Mouse (Mus musculus) lung, postnatal 0 days (tissue): ENCODE measurements around the gene Atp2b1. TPM values are rescaled to one million over a fixed set of nuclear protein-coding genes. Genes with fewer than 3 reads are reported as not detected.

ENCODE experiments used
- ATAC-seq: fragments of 200-750 bp; cut with Nextera tagmentation; 2 replicates; pipeline ENCODE4 v1.8.0; 2017; ENCODE audit warnings: moderate library complexity
- DNase-seq: peaks from one replicate; pipeline ENCODE4 v3.0.0-alpha.2; 2016; ENCODE audit warnings: low spot score
- H3K27ac ChIP-seq: fragments of 300-500 bp; sonication (generic); 2 replicates; pipeline ENCODE4 v1.5.1; 2014; ENCODE audit warnings: antibody characterized with exemption, mild to moderate bottlenecking, low read length, mixed read lengths
- H3K27me3 ChIP-seq: fragments of 300-500 bp; sonication (generic); replicated peaks from 2 replicates; pipeline ENCODE4 v1.6.1; 2014; ENCODE audit warnings: low read length, mixed read lengths; ENCODE audit not compliant: insufficient read depth
- H3K36me3 ChIP-seq: fragments of 300-500 bp; sonication (generic); 2 replicates; pipeline ENCODE4 v1.6.1; 2014; ENCODE audit warnings: low read length, mixed read lengths; ENCODE audit not compliant: insufficient read depth
- H3K4me1 ChIP-seq: fragments of 300-500 bp; sonication (generic); 2 replicates; pipeline ENCODE4 v1.6.1; 2014; ENCODE audit warnings: antibody characterized with exemption, low read depth, low read length, mixed read lengths; ENCODE audit not compliant: insufficient read depth
- H3K4me2 ChIP-seq: fragments of 300-500 bp; sonication (generic); replicated peaks from 2 replicates; pipeline ENCODE4 v1.6.1; 2014; ENCODE audit warnings: low read depth, mild to moderate bottlenecking, low read length, moderate library complexity, mixed read lengths
- H3K4me3 ChIP-seq: fragments of 300-500 bp; sonication (generic); 2 replicates; pipeline ENCODE4 v1.5.1; 2014; ENCODE audit warnings: low read depth, low read length
- H3K9ac ChIP-seq: fragments of 300-500 bp; sonication (generic); replicated peaks from 2 replicates; pipeline ENCODE4 v1.6.1; 2014; ENCODE audit warnings: low read depth, mild to moderate bottlenecking
- H3K9me3 ChIP-seq: fragments of 300-500 bp; sonication (generic); 2 replicates; pipeline ENCODE4 v1.6.1; 2016; ENCODE audit warnings: low read length, mixed read lengths
- CTCF ChIP-seq: IDR thresholded peaks from 2 replicates; pipeline ENCODE4 v1.5.1; 2016; ENCODE audit warnings: antibody characterized with exemption, mild to moderate bottlenecking
- EP300 ChIP-seq: IDR thresholded peaks from 2 replicates; pipeline ENCODE4 v1.6.1; 2016; ENCODE audit warnings: antibody characterized with exemption, mild to moderate bottlenecking, control low read depth
- WGBS: fragments of 180-500 bp; shearing (Covaris S2); extraction: QIAGEN DNeasy Blood & Tissue Kit; methylation state at CpG from one replicate; pipeline ENCODE4 v1.1.7; 2014; 5-methylcytosine and 5-hydroxymethylcytosine counted together
- polyA plus RNA-seq: library from polyadenylated mRNA; unstranded; fragments of >200 nt; fragmentation: Nextera tagmentation; extraction: Ambion mirVana; gene quantifications from 2 replicates; pipeline ENCODE4 v1.2.1, GENCODE M21; 2015

Gene Atp2b1
- polyA plus RNA-seq, 1 experiment from 2014 or later, result 277 TPM

- WGBS, result 71% methylated on average over 12 of the region's 12 CpGs
- H3K27me3 ChIP-seq, result no peaks in the 10 kb centered on the region
- no peak for TF ChIP-seq EP300
- no peak for TF ChIP-seq CTCF
- H3K9ac ChIP-seq, result no peak overlapping the region
- DNase-seq, result no peak
- H3K27ac ChIP-seq, result peak overlapping the region; percentile 14; the same call in 1 of the 2 replicates
- H3K4me2 ChIP-seq, result no peak overlapping the region
- no peaks in the 10 kb centered on the region for H3K9me3 ChIP-seq
- no peak for ATAC-seq
- H3K4me1 ChIP-seq, result peaks cover 10% of the 10 kb centered on the region; the same call in 1 of the 2 replicates
- H3K4me3 ChIP-seq, result no peak overlapping the region
- no peaks in the 10 kb centered on the region for H3K36me3 ChIP-seq
Observed at GRCm38 (mm10) chr10:98954230-98954993, 40.2 kb downstream of the Atp2b1 start.

- WGBS, result 86% methylated on average over 3 of the region's 3 CpGs
- DNase-seq (no peak), ATAC-seq (no peak)
- Histone ChIP-seq H3K9me3 (no peaks in the 10 kb centered on the region), H3K4me1 (peaks cover 14% of the 10 kb centered on the region; the same call in 1 of the 2 replicates), H3K9ac (no peak overlapping the region), H3K4me3 (no peak overlapping the region), H3K4me2 (no peak overlapping the region), H3K27ac (no peak overlapping the region), H3K27me3 (no peaks in the 10 kb centered on the region), H3K36me3 (no peaks in the 10 kb centered on the region)
- TF ChIP-seq EP300 (no peak), CTCF (no peak)
Observed at GRCm38 (mm10) chr10:98956124-98956523, 41.9 kb downstream of the Atp2b1 start.

DNA sequence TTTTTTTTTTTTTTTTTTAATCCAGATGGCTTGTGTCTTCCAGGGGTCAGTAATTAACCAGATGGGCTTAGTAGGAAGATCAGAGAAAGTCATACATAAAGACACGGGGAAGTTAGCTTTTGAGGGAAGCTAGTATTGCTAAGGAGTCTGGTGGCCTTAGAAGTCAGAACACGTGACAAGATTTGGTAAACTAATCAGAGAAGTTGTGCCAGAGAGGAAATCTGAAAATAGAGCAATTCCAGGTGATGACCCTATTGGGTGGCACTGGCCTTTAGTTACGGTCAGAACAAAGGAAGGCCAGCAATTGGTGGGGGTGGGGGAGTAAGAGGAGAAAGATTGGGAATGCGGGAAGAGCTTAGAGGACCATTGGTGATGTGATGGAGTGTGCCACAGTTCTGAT, 44.5 kb downstream of the Atp2b1 start:
- Histone ChIP-seq H3K36me3 (no peaks in the 10 kb centered on the region), H3K4me2 (no peak overlapping the region), H3K4me3 (no peak overlapping the region), H3K9ac (no peak overlapping the region), H3K9me3 (no peaks in the 10 kb centered on the region), H3K27ac (no peak overlapping the region), H3K27me3 (no peaks in the 10 kb centered on the region), H3K4me1 (peaks cover 15% of the 10 kb centered on the region; the same call in 1 of the 2 replicates)
- WGBS, result 54% methylated on average over 4 of the region's 4 CpGs
- DNase-seq (no peak), ATAC-seq (no peak)
- TF ChIP-seq CTCF (no peak), EP300 (no peak)

DNA sequence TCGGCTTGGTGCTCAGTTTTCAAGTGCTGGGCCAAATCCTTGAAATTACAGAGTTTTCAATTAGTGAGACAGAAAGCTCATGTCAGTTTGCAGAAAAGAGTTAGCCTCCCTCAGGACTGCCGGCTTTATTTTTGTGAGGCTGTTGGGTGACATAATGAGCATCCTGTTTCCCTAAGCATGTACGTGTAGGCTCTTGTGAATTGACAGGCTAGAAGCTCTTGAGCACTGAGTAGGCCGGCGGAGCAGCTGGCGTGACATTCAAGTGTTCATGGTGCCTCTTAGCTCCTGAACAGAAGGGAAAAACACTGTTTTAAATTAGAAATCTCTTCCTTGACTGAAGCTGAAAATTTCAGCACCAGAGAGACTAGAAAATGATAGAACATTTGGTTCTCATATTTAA, 45.2 kb downstream of the Atp2b1 start:
- no peaks in the 10 kb centered on the region for H3K9me3 ChIP-seq
- ATAC-seq (0 out of 2 replicates have a peak, but pooled peaks have one; percentile 28), DNase-seq (no peak)
- WGBS, result 27% methylated on average over 6 of the region's 6 CpGs
- H3K4me1 ChIP-seq, result peaks cover 15% of the 10 kb centered on the region; the same call in 1 of the 2 replicates
- H3K27ac ChIP-seq, result no peak overlapping the region
- H3K27me3 ChIP-seq, result no peaks in the 10 kb centered on the region
- H3K4me2 ChIP-seq, result no peak overlapping the region
- H3K4me3 ChIP-seq, result no peak overlapping the region
- no peaks in the 10 kb centered on the region for H3K36me3 ChIP-seq
- H3K9ac ChIP-seq, result no peak overlapping the region
- TF ChIP-seq CTCF, result no peak
- TF ChIP-seq EP300, result no peak

DNA sequence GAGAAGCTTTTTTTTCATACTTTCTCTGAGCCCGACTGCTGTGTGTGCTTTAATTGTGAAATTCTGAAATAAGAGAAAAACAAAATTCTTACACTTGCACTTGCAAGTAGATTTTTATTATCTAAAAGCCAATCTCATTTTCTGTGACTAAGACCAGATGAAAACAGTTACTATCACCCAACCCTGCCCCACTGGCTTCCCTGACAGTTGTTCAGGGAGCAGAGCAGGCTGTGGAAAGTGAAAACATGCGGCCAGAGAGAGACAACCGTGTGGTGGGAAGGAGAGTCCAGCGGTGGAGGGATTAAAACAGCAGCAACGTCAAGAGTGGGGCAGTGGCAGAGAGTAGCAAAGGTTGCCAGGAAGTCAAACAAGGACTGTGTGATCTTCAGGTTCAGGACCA, 46.7 kb downstream of the Atp2b1 start:
- peak overlapping the region; percentile 54 for H3K27ac ChIP-seq
- H3K27me3 ChIP-seq, result no peaks in the 10 kb centered on the region
- WGBS, result 36% methylated on average over 5 of the region's 5 CpGs
- no peak for TF ChIP-seq EP300
- no peak for TF ChIP-seq CTCF
- H3K9me3 ChIP-seq, result no peaks in the 10 kb centered on the region
- H3K9ac ChIP-seq, result no peak overlapping the region
- H3K4me1 ChIP-seq, result peaks cover 15% of the 10 kb centered on the region; the same call in 1 of the 2 replicates
- no peaks in the 10 kb centered on the region for H3K36me3 ChIP-seq
- no peak overlapping the region for H3K4me2 ChIP-seq
- peak; percentile 71 for ATAC-seq
- H3K4me3 ChIP-seq, result no peak overlapping the region
- peak; percentile 70 for DNase-seq

DNA sequence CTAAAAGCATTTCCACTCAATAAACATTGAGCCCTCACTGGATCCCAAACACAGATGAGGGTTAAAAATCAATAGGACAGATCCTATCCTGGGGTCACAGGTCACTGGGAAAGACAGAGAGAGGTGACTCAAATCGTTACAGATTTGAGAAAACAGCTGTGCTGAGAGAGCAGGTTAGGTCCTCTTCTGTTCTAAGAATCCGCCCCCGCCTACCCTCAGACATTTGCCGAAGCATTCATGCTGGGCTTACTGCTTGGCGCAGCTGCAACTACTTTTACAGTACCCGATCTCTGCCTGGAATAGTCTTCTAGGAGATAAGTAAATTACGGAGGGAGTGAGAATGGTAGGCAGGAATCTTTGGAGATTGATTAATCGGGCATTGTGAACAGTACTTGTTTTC, 47.9 kb downstream of the Atp2b1 start:
- ATAC-seq, result no peak
- DNase-seq, result no peak

More for the DNA sequence above, 47.9 kb downstream of the Atp2b1 start:
- Histone ChIP-seq H3K9me3 (no peaks in the 10 kb centered on the region), H3K4me1 (peaks cover 12% of the 10 kb centered on the region; the same call in 1 of the 2 replicates), H3K36me3 (no peaks in the 10 kb centered on the region), H3K9ac (no peak overlapping the region), H3K27ac (no peak overlapping the region), H3K4me3 (no peak overlapping the region), H3K27me3 (no peaks in the 10 kb centered on the region), H3K4me2 (no peak overlapping the region)
- 67% methylated on average over 8 of the region's 8 CpGs for WGBS
- TF ChIP-seq EP300 (no peak), CTCF (no peak)
